Mouse (Mus musculus) layer of hippocampus, adult 8-10 months (tissue): Measurements from ENCODE around the gene Polr3g. TPM values are rescaled to one million over a fixed set of nuclear protein-coding genes. Genes with fewer than 3 reads are reported as not detected.
"Not testable (repeated sequence)": the region's sequence is repeated elsewhere in the genome, so short reads cannot be mapped to it uniquely, and the experiment has no call there.

Experiments
- DNase-seq, 2 experiments: peaks; one replicate each; pipeline ENCODE4 v3.0.0; 2022; ENCODE audit warnings: low spot score in 2 of 2
- total RNA-seq, 4 experiments: library from RNA; stranded (reverse); gene quantifications; 2 replicates each; pipeline ENCODE4 v1.2.4; 2022

The Polr3g gene
- total RNA-seq, 4 experiments from 2014 or later: 5.5 to 8.7 (median 5.9) TPM

- peak; percentile 29 to 31 for DNase-seq
Observed at GRCm38 (mm10) chr13:81632720-81633415, 77.9 kb downstream of the Polr3g start, which contains the start of gene Adgrv1. Adgrv1 (minus strand) TSS chr13:81633154.

GRCm38 (mm10) chr13:81630566-81630965, 80.2 kb downstream of the Polr3g start:
- no peak for DNase-seq

GRCm38 (mm10) chr13:81629395-81629794, 81.4 kb downstream of the Polr3g start:
- DNase-seq: no peak

- no peak for DNase-seq
Observed at GRCm38 (mm10) chr13:81628631-81629190, 82.1 kb downstream of the Polr3g start.

GRCm38 (mm10) chr13:81627861-81628260, 83.0 kb downstream of the Polr3g start:
- DNase-seq: not testable (repeated sequence)

Other genes starting within 250 kb of the Polr3g start
- 1 to 10 TPM; 2.2 to 4.2 (median 3.0) TPM for gene Adgrv1, start 77.9 kb downstream of the Polr3g start, total RNA-seq
- gene Lysmd3, start 53.4 kb downstream of the Polr3g start, total RNA-seq: 10 to 100 TPM; 10.6 to 15.2 (median 13.9) TPM
- 10 to 100 TPM; 18.3 to 22.2 (median 19.0) TPM for gene Mblac2, start 328 bp upstream of the Polr3g start, total RNA-seq
- gene Cetn3, start 72.1 kb upstream of the Polr3g start, total RNA-seq: 100 to 1,000 TPM; 107 to 117 (median 114) TPM